Comparison of ENCODE assay signal across 8 mouse cellular contexts in the genomic region with DNA sequence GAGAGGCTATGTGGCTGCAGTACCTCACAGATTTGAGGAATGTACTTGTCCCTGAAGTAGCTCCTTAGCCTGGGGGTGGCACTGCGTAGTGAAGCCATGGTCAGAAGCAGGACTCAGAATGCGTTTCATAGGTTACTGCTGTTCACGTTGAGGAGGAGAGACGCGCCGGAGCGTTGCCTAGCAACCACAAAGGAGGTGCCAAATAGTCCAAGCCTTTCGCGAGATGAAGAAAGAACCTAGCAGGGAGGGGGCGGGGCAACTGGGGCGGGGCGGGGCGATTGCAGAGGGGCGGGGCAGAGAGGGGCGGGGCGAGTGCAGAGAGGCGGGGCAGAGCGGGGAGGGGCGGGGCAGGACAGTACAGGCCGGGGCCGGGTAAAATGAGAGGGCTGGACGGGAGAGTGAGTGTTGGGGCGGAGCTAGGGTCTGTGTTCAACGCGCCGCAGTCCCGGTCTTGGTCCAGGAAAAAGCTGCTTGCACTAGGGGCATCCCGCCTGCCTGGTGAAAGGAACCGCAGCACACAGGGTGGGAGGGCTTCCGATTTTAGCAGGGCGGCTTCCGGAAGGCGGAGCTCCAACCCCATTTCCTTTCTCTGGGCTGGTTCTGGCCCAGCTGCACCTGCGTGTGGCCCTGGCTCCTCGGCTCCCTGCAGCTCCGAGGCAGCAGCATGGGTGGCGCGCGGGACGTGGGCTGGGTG. TPM values are rescaled to one million over a fixed set of nuclear protein-coding genes. Genes with fewer than 3 reads are reported as not detected.
DNase-seq lines count a peak whose midpoint lies in the region; ATAC-seq lines count a peak whose summit lies in the region.

A gene (minus strand): TSS at position 196 of the 694 bp plus-strand sequence.
A gene (plus strand): TSS at position 375 of the 694 bp plus-strand sequence.

- intact Hi-C loops in left cerebral cortex, postnatal 10 days (cut with DNase I), result no loop called here

- DNase-seq in adipocyte (ENCODE audit: low spot score), result peak; percentile 90
- peak; percentile 93 for DNase-seq in embryo, embryonic 10 days (ENCODE audit: low spot score)
- peak; percentile 81 for DNase-seq in gastrocnemius, postnatal 10 days
- DNase-seq in left cerebral cortex, postnatal 10 days (ENCODE audit: extremely low spot score in 1 of 2, low spot score in 2 of 2), result peak; percentile 90 to 92
- DNase-seq in right cerebral cortex, postnatal 25 days, result peak; percentile 85
- peak; percentile 85 to 87 for DNase-seq in urinary bladder, postnatal 4 days (ENCODE audit: low spot score in 2 of 2)

- ATAC-seq in inflammation-experienced regulatory T-cells, adult 6 months, result peak; percentile 94
- peak; percentile 94 for ATAC-seq in megakaryocyte-erythroid progenitor cell, adult 5-6 weeks (replicated peaks; ENCODE audit: low FRiP score, low TSS enrichment, poor library complexity, severe bottlenecking)

RNA-seq across cellular contexts. Expression of the first gene that starts in this region (rescaled TPM):
- under 1 TPM; 0.19 to 0.36 TPM for total RNA-seq in gastrocnemius, postnatal 10 days (2021)
- under 1 TPM in 1 of 3 experiments, not detected in 2; 0.31 TPM for polyA plus RNA-seq in inflammation-experienced regulatory T-cells, adult 6 months (2017; shearing (Covaris generic))
- total RNA-seq in left cerebral cortex, postnatal 10 days (2021), result under 1 TPM; 0.24 to 0.36 TPM
- 1.8 and 7.1 TPM in 2 replicates for total RNA-seq in megakaryocyte-erythroid progenitor cell, adult 5-6 weeks (2014; fragmentation: Nextera tagmentation)
- 2.3 and 3.3 TPM in 2 replicates for total RNA-seq in megakaryocyte-erythroid progenitor cell, adult 5-6 weeks (2017)

RNA-seq across cellular contexts. Expression of the second gene that starts in this region (rescaled TPM):
- total RNA-seq in gastrocnemius, postnatal 10 days (2021), result 10 to 100 TPM in 1 of 2 experiments, 1 to 10 TPM in 1; 7.1 to 10.8 TPM
- polyA plus RNA-seq in inflammation-experienced regulatory T-cells, adult 6 months (2017; shearing (Covaris generic)), result 10 to 100 TPM; 31.2 to 38.3 (median 33.2) TPM
- total RNA-seq in left cerebral cortex, postnatal 10 days (2021), result 10 to 100 TPM; 28.4 to 29.1 TPM
- 22.5 and 43.9 TPM in 2 replicates for total RNA-seq in megakaryocyte-erythroid progenitor cell, adult 5-6 weeks (2014; fragmentation: Nextera tagmentation)
- total RNA-seq in megakaryocyte-erythroid progenitor cell, adult 5-6 weeks (2017), result 49.9 and 69.3 TPM in 2 replicates

Comparison
In these comparisons a context has a peak if more than half of its experiments do, and no peak if none do; other contexts are left out.
1. Peak in every context shown above with its lines: DNase-seq and ATAC-seq.